Mouse (Mus musculus) heart, embryonic 12.5 days (tissue): ENCODE results near the gene Ccdc74a. TPM values are rescaled to one million over a fixed set of nuclear protein-coding genes. Genes with fewer than 3 reads are reported as not detected.
A peak's percentile ranks its signal among the peaks of the same experiment; 100 is the strongest.

Experiments used
- ATAC-seq: fragments of 200-750 bp; cut with Nextera tagmentation; 2 replicates; pipeline ENCODE4 v1.8.0; 2017; ENCODE audit warnings: moderate TSS enrichment, moderate library complexity; ENCODE audit not compliant: insufficient number of reproducible peaks, low FRiP score
- H3K27ac ChIP-seq: fragments of 300-500 bp; sonication (generic); 2 replicates; pipeline ENCODE4 v1.5.1; 2016; ENCODE audit warnings: mild to moderate bottlenecking, moderate library complexity; ENCODE audit not compliant: poor library complexity, severe bottlenecking
- H3K27me3 ChIP-seq: fragments of 300-500 bp; sonication (generic); replicated peaks from 2 replicates; pipeline ENCODE4 v1.6.1; 2016; ENCODE audit warnings: mild to moderate bottlenecking, moderate library complexity
- H3K36me3 ChIP-seq: fragments of 300-500 bp; sonication (generic); 2 replicates; pipeline ENCODE4 v1.6.1; 2016; ENCODE audit warnings: mild to moderate bottlenecking, moderate library complexity
- H3K4me1 ChIP-seq: fragments of 300-500 bp; sonication (generic); replicated peaks from 2 replicates; pipeline ENCODE4 v1.6.1; 2016; ENCODE audit warnings: mild to moderate bottlenecking
- H3K4me2 ChIP-seq: fragments of 300-500 bp; sonication (generic); 2 replicates; pipeline ENCODE4 v1.6.1; 2016; ENCODE audit warnings: mild to moderate bottlenecking, moderate library complexity
- H3K4me3 ChIP-seq: fragments of 300-500 bp; sonication (generic); 2 replicates; pipeline ENCODE4 v1.5.1; 2016; ENCODE audit warnings: mild to moderate bottlenecking
- H3K9ac ChIP-seq: fragments of 300-500 bp; sonication (generic); 2 replicates; pipeline ENCODE4 v1.6.1; 2016; ENCODE audit warnings: mild to moderate bottlenecking, moderate library complexity
- H3K9me3 ChIP-seq: fragments of 300-500 bp; sonication (generic); replicated peaks from 2 replicates; pipeline ENCODE4 v1.6.1; 2016; ENCODE audit warnings: mild to moderate bottlenecking, moderate library complexity
- WGBS: fragments of 180-500 bp; shearing (Covaris S2); methylation state at CpG from one replicate; pipeline ENCODE4 v1.1.7; 2016; 5-methylcytosine and 5-hydroxymethylcytosine counted together
- polyA plus RNA-seq: library from polyadenylated mRNA; unstranded; fragments of >200 nt; fragmentation: Nextera tagmentation; extraction: Ambion mirVana; gene quantifications from 2 replicates; pipeline ENCODE4 v1.2.1, GENCODE M21; 2016

Gene Ccdc74a
- polyA plus RNA-seq, 1 experiment from 2014 or later: 4.4 TPM

- peaks cover 83% of the 10 kb centered on the region for H3K36me3 ChIP-seq
- WGBS: 66% methylated on average over 8 of the region's 8 CpGs
- no peaks in the 10 kb centered on the region for H3K27me3 ChIP-seq
- H3K27ac ChIP-seq: no peak overlapping the region
- H3K4me2 ChIP-seq: no peak overlapping the region
- H3K9ac ChIP-seq: no peak overlapping the region
- H3K4me3 ChIP-seq: no peak overlapping the region
- H3K4me1 ChIP-seq: 0 out of 2 replicates have a peak, but pooled peaks cover under 1% of the 10 kb centered on the region
- ATAC-seq: 0 out of 2 replicates have a peak, but pooled peaks have one; percentile 33
- no peaks in the 10 kb centered on the region for H3K9me3 ChIP-seq
These were observed 20.6 kb upstream of the Ccdc74a start for GRCm38 (mm10) chr16:17625488-17626268.

- no peaks in the 10 kb centered on the region for H3K4me1 ChIP-seq
- no peak overlapping the region for H3K4me3 ChIP-seq
- peaks cover 87% of the 10 kb centered on the region for H3K36me3 ChIP-seq
- ATAC-seq: no peak
- no peaks in the 10 kb centered on the region for H3K27me3 ChIP-seq
- no peak overlapping the region for H3K4me2 ChIP-seq
- no peak overlapping the region for H3K27ac ChIP-seq
- 93% methylated on average over 5 of the region's 5 CpGs for WGBS
- H3K9me3 ChIP-seq: peaks cover 2% of the 10 kb centered on the region; the same call in 1 of the 2 replicates
- no peak overlapping the region for H3K9ac ChIP-seq
These were observed 20.1 kb upstream of the Ccdc74a start for GRCm38 (mm10) chr16:17626269-17626555.

GRCm38 (mm10) chr16:17632580-17632979 is 13.7 kb upstream of the Ccdc74a start:
- peaks cover 64% of the 10 kb centered on the region for H3K36me3 ChIP-seq
- no peak for ATAC-seq
- H3K4me1 ChIP-seq: peaks cover 24% of the 10 kb centered on the region
- H3K27me3 ChIP-seq: no peaks in the 10 kb centered on the region
- peaks cover 2% of the 10 kb centered on the region; the same call in 1 of the 2 replicates for H3K9me3 ChIP-seq
- H3K9ac ChIP-seq: no peak overlapping the region
- no peak overlapping the region for H3K27ac ChIP-seq
- no peak overlapping the region for H3K4me3 ChIP-seq
- 94% methylated on average over 2 of the region's 2 CpGs for WGBS
- no peak overlapping the region for H3K4me2 ChIP-seq

- H3K9me3 ChIP-seq: peaks cover 2% of the 10 kb centered on the region; the same call in 1 of the 2 replicates
- no peak overlapping the region for H3K4me3 ChIP-seq
- peaks cover 60% of the 10 kb centered on the region for H3K36me3 ChIP-seq
- no peak overlapping the region for H3K27ac ChIP-seq
- H3K9ac ChIP-seq: no peak overlapping the region
- H3K27me3 ChIP-seq: no peaks in the 10 kb centered on the region
- peaks cover 33% of the 10 kb centered on the region for H3K4me1 ChIP-seq
- no peak overlapping the region for H3K4me2 ChIP-seq
- WGBS: 59% methylated on average over 8 of the region's 8 CpGs
- ATAC-seq: no peak
These were observed 12.6 kb upstream of the Ccdc74a start for GRCm38 (mm10) chr16:17633481-17634181.

- H3K27ac ChIP-seq: peak overlapping the region; percentile 28; the same call in 1 of the 2 replicates
- H3K36me3 ChIP-seq: peaks cover 59% of the 10 kb centered on the region
- no peak overlapping the region for H3K9ac ChIP-seq
- peaks cover 33% of the 10 kb centered on the region for H3K4me1 ChIP-seq
- no peaks in the 10 kb centered on the region for H3K27me3 ChIP-seq
- ATAC-seq: 0 out of 2 replicates have a peak, but pooled peaks have one; percentile 20
- 0 out of 2 replicates have a peak overlapping the region, but pooled peaks have one; percentile 7 for H3K4me2 ChIP-seq
- H3K9me3 ChIP-seq: no peaks in the 10 kb centered on the region
- no peak overlapping the region for H3K4me3 ChIP-seq
- WGBS: 56% methylated on average over 2 of the region's 2 CpGs
These were observed 9.4 kb upstream of the Ccdc74a start for GRCm38 (mm10) chr16:17636904-17637303.

GRCm38 (mm10) chr16:17637610-17638009 is 8.7 kb upstream of the Ccdc74a start:
- ATAC-seq: no peak
- Histone ChIP-seq H3K4me3 (no peak overlapping the region), H3K9ac (no peak overlapping the region), H3K27me3 (no peaks in the 10 kb centered on the region), H3K9me3 (no peaks in the 10 kb centered on the region), H3K36me3 (peaks cover 59% of the 10 kb centered on the region), H3K4me2 (no peak overlapping the region), H3K4me1 (peaks cover 33% of the 10 kb centered on the region), H3K27ac (no peak overlapping the region)
- 76% methylated on average over 2 of the region's 2 CpGs for WGBS

- H3K27ac ChIP-seq: no peak overlapping the region
- H3K36me3 ChIP-seq: peaks cover 59% of the 10 kb centered on the region
- H3K9ac ChIP-seq: no peak overlapping the region
- 79% methylated on average over 9 of the region's 9 CpGs for WGBS
- H3K4me3 ChIP-seq: no peak overlapping the region
- peak; percentile 79 for ATAC-seq
- H3K4me2 ChIP-seq: no peak overlapping the region
- no peaks in the 10 kb centered on the region for H3K9me3 ChIP-seq
- H3K27me3 ChIP-seq: no peaks in the 10 kb centered on the region
- H3K4me1 ChIP-seq: peaks cover 33% of the 10 kb centered on the region
These were observed 8.1 kb upstream of the Ccdc74a start for GRCm38 (mm10) chr16:17638036-17638628.

GRCm38 (mm10) chr16:17639081-17639480 is 7.2 kb upstream of the Ccdc74a start:
- H3K27me3 ChIP-seq: no peaks in the 10 kb centered on the region
- H3K9ac ChIP-seq: no peak overlapping the region
- no peak overlapping the region for H3K4me3 ChIP-seq
- no peak overlapping the region for H3K27ac ChIP-seq
- ATAC-seq: no peak
- no peaks in the 10 kb centered on the region for H3K9me3 ChIP-seq
- WGBS: 93% methylated on average over 3 of the region's 3 CpGs
- no peak overlapping the region for H3K4me2 ChIP-seq
- H3K4me1 ChIP-seq: peaks cover 33% of the 10 kb centered on the region
- H3K36me3 ChIP-seq: peaks cover 58% of the 10 kb centered on the region

GRCm38 (mm10) chr16:17639951-17640350 is 6.3 kb upstream of the Ccdc74a start:
- Histone ChIP-seq H3K9ac (no peak overlapping the region), H3K4me1 (peaks cover 33% of the 10 kb centered on the region), H3K4me2 (no peak overlapping the region), H3K4me3 (no peak overlapping the region), H3K27ac (no peak overlapping the region), H3K27me3 (no peaks in the 10 kb centered on the region), H3K9me3 (no peaks in the 10 kb centered on the region), H3K36me3 (peaks cover 58% of the 10 kb centered on the region)
- 91% methylated on average over 6 of the region's 6 CpGs for WGBS
- ATAC-seq: no peak

- no peak for ATAC-seq
- Histone ChIP-seq H3K4me1 (peaks cover 30% of the 10 kb centered on the region), H3K4me3 (no peak overlapping the region), H3K27ac (no peak overlapping the region), H3K36me3 (peaks cover 54% of the 10 kb centered on the region), H3K9me3 (no peaks in the 10 kb centered on the region), H3K27me3 (no peaks in the 10 kb centered on the region), H3K9ac (no peak overlapping the region), H3K4me2 (no peak overlapping the region)
- 93% methylated on average over 9 of the region's 9 CpGs for WGBS
These were observed 5.6 kb upstream of the Ccdc74a start for GRCm38 (mm10) chr16:17640706-17641105.

- H3K9me3 ChIP-seq: no peaks in the 10 kb centered on the region
- ATAC-seq: no peak
- H3K4me1 ChIP-seq: peaks cover 24% of the 10 kb centered on the region
- H3K27me3 ChIP-seq: no peaks in the 10 kb centered on the region
- H3K36me3 ChIP-seq: peaks cover 54% of the 10 kb centered on the region
- no peak overlapping the region for H3K27ac ChIP-seq
- no peak overlapping the region for H3K4me3 ChIP-seq
- 85% methylated on average over 6 of the region's 6 CpGs for WGBS
- no peak overlapping the region for H3K4me2 ChIP-seq
- no peak overlapping the region for H3K9ac ChIP-seq
These were observed 5.0 kb upstream of the Ccdc74a start for GRCm38 (mm10) chr16:17641301-17641700.
